In the genomic region with DNA sequence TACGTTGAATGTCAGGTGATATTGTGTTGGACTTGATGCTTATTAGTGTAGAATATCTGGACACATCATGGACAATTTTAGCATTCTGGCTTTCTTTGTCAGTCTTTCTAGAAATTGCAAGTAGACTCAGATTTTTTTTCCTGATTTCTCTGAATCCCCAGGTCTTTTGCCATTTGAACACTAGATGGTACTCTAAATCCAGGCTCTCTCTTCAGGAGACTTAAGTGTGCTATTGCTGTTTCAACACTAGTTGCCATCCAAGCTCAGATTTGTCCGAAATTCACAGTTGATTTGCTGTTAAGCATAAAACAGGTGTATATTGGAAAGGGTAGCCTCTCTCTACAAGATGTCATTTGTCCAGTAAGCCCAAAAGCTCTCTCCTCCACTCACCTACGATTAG, we compare ENCODE assay signal across 14 mouse cellular contexts.
DNase-seq lines count a peak whose midpoint lies in the region; ATAC-seq and TF ChIP-seq lines count a peak whose summit lies in the region.
"Had no signal": no experiment of that assay in that cellular context is flagged by ENCODE, and none has a peak within 500 bp of the region (broad histone marks: within the 10 kb centered on the region; RNA-seq: fewer than 3 reads in every experiment).

No protein-coding gene starts in this region.

- no peak overlapping the region for H3K4me3 ChIP-seq in forebrain, postnatal 0 days (ENCODE audit: low read depth, low read length)
- H3K4me3 ChIP-seq in forebrain, embryonic 16.5 days (replicated peaks; ENCODE audit: low read length), result no peak overlapping the region
- no peak overlapping the region for H3K4me3 ChIP-seq in kidney, postnatal 0 days (replicated peaks; ENCODE audit: low read depth, low read length)
- H3K4me3 ChIP-seq in cortical plate, adult 2 months (ENCODE audit: insufficient read depth, low read length), result no peak overlapping the region
- H3K4me3 ChIP-seq: limb, embryonic 13.5 days had no signal

- H3K27ac ChIP-seq in forebrain, postnatal 0 days (ENCODE audit: low read depth, low read length), result no peak overlapping the region
- no peak overlapping the region for H3K27ac ChIP-seq in forebrain, embryonic 16.5 days (ENCODE audit: low read length)
- no peak overlapping the region for H3K27ac ChIP-seq in kidney, postnatal 0 days
- H3K27ac ChIP-seq in cortical plate, adult 2 months (ENCODE audit: insufficient read depth, low read length), result no peak overlapping the region
- H3K27ac ChIP-seq: limb, embryonic 13.5 days had no signal

- no peaks in the 10 kb centered on the region for H3K36me3 ChIP-seq in forebrain, postnatal 0 days (ENCODE audit: insufficient read depth)
- H3K36me3 ChIP-seq in forebrain, embryonic 16.5 days (ENCODE audit: control insufficient read depth, insufficient read depth), result no peaks in the 10 kb centered on the region
- H3K36me3 ChIP-seq in kidney, postnatal 0 days (ENCODE audit: insufficient read depth, low read length), result no peaks in the 10 kb centered on the region
- H3K36me3 ChIP-seq: limb, embryonic 13.5 days had no signal

- H3K4me1 ChIP-seq in forebrain, postnatal 0 days (ENCODE audit: insufficient read depth), result no peaks in the 10 kb centered on the region
- H3K4me1 ChIP-seq in forebrain, embryonic 16.5 days (replicated peaks; ENCODE audit: control insufficient read depth, insufficient read depth, low read length), result no peaks in the 10 kb centered on the region
- H3K4me1 ChIP-seq in kidney, postnatal 0 days (replicated peaks; ENCODE audit: insufficient read depth, low read length), result no peaks in the 10 kb centered on the region
- no peaks in the 10 kb centered on the region for H3K4me1 ChIP-seq in cortical plate, adult 2 months (ENCODE audit: control insufficient read depth, insufficient read depth, low read length)
- H3K4me1 ChIP-seq: limb, embryonic 13.5 days had no signal

- DNase-seq in forebrain, postnatal 0 days, result peak; percentile 50
- peak; percentile 54 for DNase-seq in kidney, postnatal 0 days (ENCODE audit: low spot score)
- DNase-seq in kidney, adult 18-20 months, result no peak
- DNase-seq in A20 (ENCODE audit: low read depth, low spot score), result peak; percentile 12
- no peak for DNase-seq in adrenal gland, postnatal 14 days
- DNase-seq: kidney, postnatal 14 days; liver, postnatal 0 days; right cerebral cortex, adult 18-20 months; thymus, adult 18-20 months had no signal

- TF ChIP-seq POLR2A in cortical plate, adult 2 months (IDR thresholded peaks at IDR 0.05; ENCODE audit: extremely low read depth, insufficient read depth, low read length), result no peak

- H3K9ac ChIP-seq in forebrain, postnatal 0 days, result no peak overlapping the region
- no peak overlapping the region for H3K9ac ChIP-seq in forebrain, embryonic 16.5 days (replicated peaks; ENCODE audit: low read depth, low read length)
- H3K9ac ChIP-seq in kidney, postnatal 0 days (ENCODE audit: low read depth, low read length), result no peak overlapping the region
- H3K9ac ChIP-seq: limb, embryonic 13.5 days; liver, postnatal 0 days had no signal

- no peak overlapping the region for H3K4me2 ChIP-seq in forebrain, postnatal 0 days (ENCODE audit: low read depth)
- H3K4me2 ChIP-seq in forebrain, embryonic 16.5 days (ENCODE audit: low read length), result no peak overlapping the region
- H3K4me2 ChIP-seq in kidney, postnatal 0 days (ENCODE audit: low read length), result no peak overlapping the region
- H3K4me2 ChIP-seq: limb, embryonic 13.5 days had no signal

- no peak for ATAC-seq in forebrain, postnatal 0 days
- no peak for ATAC-seq in forebrain, embryonic 16.5 days
- no peak for ATAC-seq in kidney, postnatal 0 days (replicated peaks; ENCODE audit: low FRiP score, low read depth)
- no peak for ATAC-seq in activated CD4-positive, CD25-positive, alpha-beta regulatory T cell, adult 4 months
- ATAC-seq: hindbrain, embryonic 16.5 days; liver, postnatal 0 days had no signal

- 80% methylated on average over 3 of the region's 3 CpGs for WGBS in forebrain, postnatal 0 days
- WGBS in forebrain, embryonic 16.5 days, result 84% methylated on average over 3 of the region's 3 CpGs
- 84% methylated on average over 3 of the region's 3 CpGs for WGBS in kidney, postnatal 0 days

- peak; percentile 71 for TF ChIP-seq CTCF in forebrain, postnatal 0 days (IDR thresholded peaks at IDR 0.05; ENCODE audit: low read depth)
- TF ChIP-seq CTCF in kidney, postnatal 0 days (IDR thresholded peaks at IDR 0.05; ENCODE audit: low read depth), result peak; percentile 65
- peak; percentile 16; the same call in 1 of the 2 replicates for TF ChIP-seq CTCF in cortical plate, adult 2 months (IDR thresholded peaks at IDR 0.05; ENCODE audit: extremely low read depth, insufficient read depth, low read length)

- H3K27me3 ChIP-seq in forebrain, postnatal 0 days (ENCODE audit: insufficient read depth, low read length), result no peaks in the 10 kb centered on the region
- no peaks in the 10 kb centered on the region for H3K27me3 ChIP-seq in forebrain, embryonic 16.5 days (replicated peaks; ENCODE audit: control insufficient read depth, insufficient read depth, low read length)
- no peaks in the 10 kb centered on the region for H3K27me3 ChIP-seq in kidney, postnatal 0 days (ENCODE audit: insufficient read depth, low read length)
- H3K27me3 ChIP-seq: limb, embryonic 13.5 days had no signal

- no peaks in the 10 kb centered on the region for H3K9me3 ChIP-seq in forebrain, postnatal 0 days (ENCODE audit: low read length)
- H3K9me3 ChIP-seq in forebrain, embryonic 16.5 days (ENCODE audit: control insufficient read depth, low read length), result no peaks in the 10 kb centered on the region
- H3K9me3 ChIP-seq in kidney, postnatal 0 days (replicated peaks; ENCODE audit: low read length), result no peaks in the 10 kb centered on the region
- H3K9me3 ChIP-seq: limb, embryonic 13.5 days had no signal

Comparison
In these comparisons a context has a peak if more than half of its experiments do, and no peak if none do; other contexts are left out.
1. DNase-seq: peak in forebrain, postnatal 0 days (single experiment), kidney, postnatal 0 days (single experiment) and A20 (single experiment); none in kidney, adult 18-20 months (single experiment) and adrenal gland, postnatal 14 days (single experiment).
2. CTCF ChIP-seq: peak in every context shown above with its lines; median percentile 71 in forebrain, postnatal 0 days; 65 in kidney, postnatal 0 days; 16 in cortical plate, adult 2 months.